Mouse (Mus musculus): ENCODE data around the gene Gtsf1l. TPM values are rescaled to one million over a fixed set of nuclear protein-coding genes. Genes with fewer than 3 reads are reported as not detected.

Gene Gtsf1l
- polyA plus RNA-seq, 1 experiment from 2014 or later = not detected

DNA sequence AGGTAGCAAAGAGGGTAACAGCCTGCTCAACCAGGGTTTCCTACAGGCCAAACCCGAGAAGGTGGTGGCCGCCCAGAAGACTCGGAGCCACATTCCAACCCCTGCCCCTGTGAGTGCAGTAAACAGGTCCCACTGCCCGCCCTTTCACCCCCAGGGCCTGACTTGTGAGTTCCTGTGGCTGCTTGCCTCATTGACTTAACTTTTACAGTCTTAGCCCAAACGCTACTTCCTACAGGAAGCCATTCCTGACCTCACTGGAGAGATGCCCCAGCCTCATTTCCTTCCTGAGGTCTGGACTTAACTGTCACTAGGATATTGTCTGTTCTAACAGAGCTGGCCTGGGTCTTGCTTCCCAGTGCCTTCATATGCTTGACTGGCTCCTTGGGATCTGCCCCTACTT, 5.1 kb downstream of the Gtsf1l start:
- Histone ChIP-seq H3K27ac (replicated peaks) (no peak overlapping the region), H3K4me3 (no peak overlapping the region), H3K27me3 (no peaks in the 10 kb centered on the region), H3K4me1 (replicated peaks) (no peaks in the 10 kb centered on the region), H3K9me3 (no peaks in the 10 kb centered on the region), H3K4me2 (no peak overlapping the region), H3K36me3 (no peaks in the 10 kb centered on the region), H3K9ac (no peak overlapping the region)
- no peak for ATAC-seq (ENCODE audit: low read depth)
- WGBS = 78% methylated on average over 5 of the region's 5 CpGs

DNA sequence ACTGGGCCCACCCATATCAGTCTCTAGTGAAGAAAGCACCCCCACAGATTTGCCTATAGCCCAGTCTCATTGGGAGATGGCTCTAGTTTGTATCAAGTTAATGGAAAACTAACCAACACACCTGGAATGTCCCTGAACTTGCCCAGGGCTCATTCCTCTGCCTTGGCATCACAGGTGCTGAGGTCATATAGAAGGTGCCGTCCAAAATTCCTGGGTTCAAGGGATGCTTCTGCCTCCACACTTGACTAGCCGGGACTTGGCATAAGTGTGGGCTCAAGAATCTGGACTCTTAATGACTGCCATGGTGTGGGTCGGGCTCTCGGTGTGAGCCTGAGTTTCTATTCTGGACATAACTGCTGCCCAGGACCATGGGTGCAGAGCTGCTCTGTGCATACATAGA, 8.6 kb downstream of the Gtsf1l start:
- H3K36me3 ChIP-seq = no peaks in the 10 kb centered on the region
- no peak overlapping the region for H3K9ac ChIP-seq
- WGBS = 93% methylated on average over 4 of the region's 4 CpGs
- ATAC-seq (ENCODE audit: low read depth) = no peak
- H3K4me1 ChIP-seq (replicated peaks) = no peaks in the 10 kb centered on the region
- no peaks in the 10 kb centered on the region for H3K27me3 ChIP-seq
- H3K9me3 ChIP-seq = no peaks in the 10 kb centered on the region
- no peak overlapping the region for H3K27ac ChIP-seq (replicated peaks)
- no peak overlapping the region for H3K4me2 ChIP-seq
- H3K4me3 ChIP-seq = no peak overlapping the region

DNA sequence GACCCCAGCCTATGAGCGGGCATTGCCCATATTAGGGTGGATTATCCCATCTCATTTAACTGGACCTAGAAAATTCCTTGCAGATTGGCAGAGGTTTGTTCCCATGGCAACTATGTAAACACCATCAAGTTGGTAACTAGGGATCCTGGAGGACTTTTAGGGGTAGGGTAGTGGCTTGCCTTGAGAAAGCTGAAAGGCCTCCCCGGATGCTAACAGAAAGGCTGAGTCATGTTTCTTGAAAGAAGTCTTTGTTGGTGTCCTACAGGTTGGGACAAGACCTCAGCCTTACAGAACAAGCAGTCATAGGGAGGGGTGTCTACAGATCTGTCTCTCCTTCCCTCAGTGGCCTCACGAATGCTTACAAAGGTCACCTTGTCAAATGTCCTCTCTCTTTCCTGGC, 12.4 kb downstream of the Gtsf1l start:
- Histone ChIP-seq H3K4me3 (no peak overlapping the region), H3K27me3 (no peaks in the 10 kb centered on the region), H3K36me3 (peaks cover 6% of the 10 kb centered on the region; the same call in 1 of the 2 replicates), H3K4me1 (replicated peaks) (no peaks in the 10 kb centered on the region), H3K9me3 (no peaks in the 10 kb centered on the region), H3K9ac (no peak overlapping the region), H3K27ac (replicated peaks) (no peak overlapping the region), H3K4me2 (no peak overlapping the region)
- 85% methylated on average over 3 of the region's 3 CpGs for WGBS
- no peak for ATAC-seq (ENCODE audit: low read depth)

DNA sequence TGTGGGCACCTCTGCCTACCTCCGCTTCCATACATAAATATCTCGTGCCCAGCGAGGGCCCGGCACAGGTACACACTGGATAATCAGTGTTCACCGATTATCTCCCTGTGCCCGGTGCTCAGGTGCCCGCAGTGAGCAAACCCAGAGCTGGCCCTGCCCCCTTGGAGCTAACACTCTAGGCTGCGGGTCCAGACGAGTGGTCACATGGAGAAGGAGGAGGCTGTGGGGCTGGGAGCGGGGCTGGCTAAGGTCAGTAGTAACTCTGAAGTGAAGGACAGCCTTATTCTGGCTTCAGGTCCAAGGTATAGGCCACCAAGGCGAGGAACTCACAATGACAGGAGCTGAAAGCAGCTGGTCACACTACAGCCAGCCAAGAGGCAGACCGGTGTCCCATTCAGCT, 12.8 kb downstream of the Gtsf1l start:
- no peaks in the 10 kb centered on the region for H3K4me1 ChIP-seq (replicated peaks)
- no peak overlapping the region for H3K9ac ChIP-seq
- no peak overlapping the region for H3K4me2 ChIP-seq
- no peak overlapping the region for H3K4me3 ChIP-seq
- H3K27me3 ChIP-seq = no peaks in the 10 kb centered on the region
- ATAC-seq (ENCODE audit: low read depth) = no peak
- H3K27ac ChIP-seq (replicated peaks) = no peak overlapping the region
- H3K9me3 ChIP-seq = no peaks in the 10 kb centered on the region
- 92% methylated on average over 12 of the region's 12 CpGs for WGBS
- peaks cover 6% of the 10 kb centered on the region; the same call in 1 of the 2 replicates for H3K36me3 ChIP-seq

DNA sequence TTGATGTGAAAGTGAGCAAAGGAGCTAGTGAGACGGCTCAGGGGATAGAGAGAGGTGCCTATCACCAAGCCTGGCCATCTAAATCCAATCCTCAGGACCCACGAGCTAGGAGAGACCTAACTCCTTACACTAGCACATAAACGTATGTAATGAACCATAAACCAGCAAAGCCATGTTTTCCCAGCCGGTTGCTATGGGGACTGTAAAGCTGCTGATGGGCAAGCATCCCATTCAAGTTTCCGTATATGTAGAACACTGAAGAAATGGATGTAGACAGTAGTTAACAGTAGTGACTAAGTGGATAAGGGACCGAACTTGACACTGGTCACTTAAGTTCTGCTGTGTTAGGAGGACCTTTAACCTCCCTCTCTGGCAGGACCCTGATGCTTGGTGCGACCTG, 13.6 kb downstream of the Gtsf1l start:
- no peak for ATAC-seq (ENCODE audit: low read depth)
- H3K27ac ChIP-seq (replicated peaks) = no peak overlapping the region
- 81% methylated on average over 7 of the region's 7 CpGs for WGBS
- H3K9ac ChIP-seq = no peak overlapping the region
- no peak overlapping the region for H3K4me2 ChIP-seq
- H3K4me3 ChIP-seq = no peak overlapping the region
- H3K27me3 ChIP-seq = no peaks in the 10 kb centered on the region
- peaks cover 6% of the 10 kb centered on the region; the same call in 1 of the 2 replicates for H3K36me3 ChIP-seq
- H3K4me1 ChIP-seq (replicated peaks) = no peaks in the 10 kb centered on the region
- no peaks in the 10 kb centered on the region for H3K9me3 ChIP-seq

DNA sequence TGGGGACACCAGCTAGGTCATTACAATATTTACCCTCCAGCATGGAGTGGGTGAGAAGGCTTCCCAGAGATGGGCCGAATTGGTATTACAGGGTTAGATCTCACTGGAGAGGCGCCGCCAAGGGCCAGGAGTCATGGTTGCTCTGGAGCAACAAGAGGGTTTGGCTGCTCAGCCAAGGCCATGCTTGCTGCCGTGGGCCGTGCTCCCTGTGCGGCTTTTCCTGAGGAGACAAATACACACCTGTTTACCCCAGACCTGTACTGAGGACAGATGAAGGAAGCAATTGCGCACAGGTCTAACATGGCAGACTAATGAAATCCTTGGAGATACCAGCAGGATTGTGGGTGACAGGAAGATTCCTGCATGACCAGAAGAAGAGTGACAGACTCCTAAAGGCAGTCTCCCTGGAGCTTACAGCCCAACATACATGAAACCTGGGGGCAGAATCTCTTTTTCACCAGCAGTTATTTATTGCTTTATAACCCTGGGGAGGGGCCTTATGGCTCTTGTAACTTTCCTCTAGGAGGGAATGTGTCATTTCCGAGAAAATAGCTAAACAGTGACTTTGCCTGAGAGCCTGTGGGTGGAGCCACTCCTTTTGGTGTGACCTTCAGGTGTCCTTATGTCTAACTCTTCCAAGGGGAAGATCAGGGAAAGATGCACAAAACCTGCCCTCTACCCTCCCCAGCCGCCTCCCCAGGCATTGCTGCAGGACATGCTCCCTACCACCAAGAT, 14.5 kb downstream of the Gtsf1l start:
- H3K4me2 ChIP-seq = no peak overlapping the region
- H3K4me3 ChIP-seq = no peak overlapping the region
- 81% methylated on average over 9 of the region's 9 CpGs for WGBS
- H3K4me1 ChIP-seq (replicated peaks) = no peaks in the 10 kb centered on the region
- no peak overlapping the region for H3K27ac ChIP-seq (replicated peaks)
- H3K36me3 ChIP-seq = peaks cover 6% of the 10 kb centered on the region; the same call in 1 of the 2 replicates
- H3K9me3 ChIP-seq = no peaks in the 10 kb centered on the region
- ATAC-seq (ENCODE audit: low read depth) = no peak
- H3K27me3 ChIP-seq = no peaks in the 10 kb centered on the region
- no peak overlapping the region for H3K9ac ChIP-seq

DNA sequence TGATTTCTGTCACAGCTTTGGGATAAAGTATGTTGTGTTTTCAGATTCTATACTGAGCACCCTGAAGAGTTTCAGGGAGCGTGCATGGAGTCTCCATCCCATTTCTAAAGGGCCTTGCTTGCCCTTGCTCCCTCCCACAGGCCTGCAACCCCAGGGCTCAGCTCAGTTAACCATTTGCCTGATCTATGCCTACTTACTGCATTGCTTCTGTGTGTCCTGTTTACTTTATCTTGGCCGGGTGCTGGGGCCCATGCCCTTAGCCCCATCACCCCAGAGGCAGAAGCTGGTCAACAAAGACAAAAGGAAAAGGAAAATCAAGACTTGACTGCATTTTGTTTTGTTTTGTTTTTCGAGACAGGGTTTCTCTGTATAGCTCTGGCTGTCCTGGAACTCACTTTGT, 16.1 kb downstream of the Gtsf1l start:
- Histone ChIP-seq H3K27ac (replicated peaks) (no peak overlapping the region), H3K9ac (no peak overlapping the region), H3K27me3 (no peaks in the 10 kb centered on the region), H3K36me3 (peaks cover 6% of the 10 kb centered on the region; the same call in 1 of the 2 replicates), H3K4me3 (no peak overlapping the region), H3K4me2 (no peak overlapping the region), H3K9me3 (no peaks in the 10 kb centered on the region), H3K4me1 (replicated peaks) (no peaks in the 10 kb centered on the region)
- ATAC-seq (ENCODE audit: low read depth) = no peak
- 84% methylated on average over 3 of the region's 3 CpGs for WGBS

DNA sequence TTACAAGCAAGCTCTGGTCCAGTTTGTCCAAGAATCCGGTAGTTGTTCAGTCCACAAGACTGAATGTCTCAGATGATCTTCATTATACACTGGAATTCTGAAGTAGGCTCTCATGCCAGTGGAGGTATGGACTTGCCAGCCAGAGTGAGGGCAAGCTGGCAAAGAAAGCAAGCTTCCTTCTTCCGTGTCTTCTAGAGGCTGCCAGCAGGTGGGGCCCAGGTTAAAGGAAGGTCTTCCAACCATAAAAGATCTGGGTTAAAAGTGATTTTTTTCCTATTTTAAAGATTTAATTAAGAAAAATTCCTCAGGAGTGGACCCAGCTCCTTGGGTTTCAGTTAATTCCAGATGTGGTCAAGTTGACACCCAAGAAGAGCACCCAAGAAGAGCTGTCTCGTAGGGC, 17.4 kb downstream of the Gtsf1l start:
- Histone ChIP-seq H3K4me2 (no peak overlapping the region), H3K27me3 (no peaks in the 10 kb centered on the region), H3K9ac (no peak overlapping the region), H3K9me3 (no peaks in the 10 kb centered on the region), H3K36me3 (peaks cover 6% of the 10 kb centered on the region; the same call in 1 of the 2 replicates), H3K4me3 (no peak overlapping the region), H3K27ac (replicated peaks) (no peak overlapping the region), H3K4me1 (replicated peaks) (no peaks in the 10 kb centered on the region)
- no peak for ATAC-seq (ENCODE audit: low read depth)
- WGBS = 89% methylated on average over 3 of the region's 3 CpGs

DNA sequence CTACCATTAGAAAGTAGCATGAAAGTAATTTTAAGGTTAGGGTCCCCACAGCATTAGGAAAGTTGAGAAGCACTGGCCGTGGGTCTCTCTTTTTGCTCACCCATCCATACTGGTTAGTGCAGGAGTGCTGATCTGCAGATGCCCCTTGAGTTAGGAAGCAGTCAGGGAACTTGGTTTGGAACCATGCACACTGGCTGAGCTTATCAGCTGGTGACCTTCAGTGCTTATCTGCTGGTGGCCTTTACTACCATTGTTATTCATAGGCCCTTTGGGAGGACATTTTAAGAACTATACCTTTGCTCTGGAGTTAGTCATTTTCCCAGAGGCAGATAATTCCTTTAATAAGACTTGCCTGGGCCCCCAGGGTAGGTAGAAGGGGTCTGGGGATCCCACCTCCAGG, 20.4 kb downstream of the Gtsf1l start:
- H3K4me2 ChIP-seq = no peak overlapping the region
- H3K36me3 ChIP-seq = no peaks in the 10 kb centered on the region
- ATAC-seq (ENCODE audit: low read depth) = no peak
- H3K4me3 ChIP-seq = no peak overlapping the region
- H3K27me3 ChIP-seq = no peaks in the 10 kb centered on the region
- no peak overlapping the region for H3K27ac ChIP-seq (replicated peaks)
- 84% methylated on average over 1 of the region's 1 CpGs for WGBS
- no peak overlapping the region for H3K9ac ChIP-seq
- no peaks in the 10 kb centered on the region for H3K9me3 ChIP-seq
- no peaks in the 10 kb centered on the region for H3K4me1 ChIP-seq (replicated peaks)

DNA sequence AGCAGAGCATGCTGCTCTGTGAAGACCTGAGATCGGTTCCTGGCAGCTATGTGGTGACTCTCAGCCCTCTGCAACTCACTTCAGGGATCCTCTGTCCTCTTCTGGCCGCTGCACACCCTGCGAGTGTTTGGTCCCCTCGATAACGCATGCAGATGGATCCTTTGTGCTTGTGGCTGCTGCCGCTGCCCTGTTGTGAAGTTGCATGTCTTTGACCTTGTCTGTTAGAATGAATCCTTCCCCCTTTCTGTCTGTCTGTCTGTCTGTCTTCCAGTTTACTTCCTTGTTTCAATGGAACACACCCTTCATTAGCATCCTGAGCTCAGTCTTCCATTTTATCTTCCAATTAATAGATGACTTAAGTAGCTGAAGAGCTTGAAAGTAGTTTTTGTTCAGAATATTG, 21.3 kb downstream of the Gtsf1l start:
- WGBS = 90% methylated on average over 6 of the region's 6 CpGs
- no peak overlapping the region for H3K27ac ChIP-seq (replicated peaks)
- no peak overlapping the region for H3K9ac ChIP-seq
- no peaks in the 10 kb centered on the region for H3K36me3 ChIP-seq
- no peaks in the 10 kb centered on the region for H3K4me1 ChIP-seq (replicated peaks)
- no peaks in the 10 kb centered on the region for H3K27me3 ChIP-seq
- no peak overlapping the region for H3K4me3 ChIP-seq
- H3K4me2 ChIP-seq = no peak overlapping the region
- no peaks in the 10 kb centered on the region for H3K9me3 ChIP-seq
- no peak for ATAC-seq (ENCODE audit: low read depth)

DNA sequence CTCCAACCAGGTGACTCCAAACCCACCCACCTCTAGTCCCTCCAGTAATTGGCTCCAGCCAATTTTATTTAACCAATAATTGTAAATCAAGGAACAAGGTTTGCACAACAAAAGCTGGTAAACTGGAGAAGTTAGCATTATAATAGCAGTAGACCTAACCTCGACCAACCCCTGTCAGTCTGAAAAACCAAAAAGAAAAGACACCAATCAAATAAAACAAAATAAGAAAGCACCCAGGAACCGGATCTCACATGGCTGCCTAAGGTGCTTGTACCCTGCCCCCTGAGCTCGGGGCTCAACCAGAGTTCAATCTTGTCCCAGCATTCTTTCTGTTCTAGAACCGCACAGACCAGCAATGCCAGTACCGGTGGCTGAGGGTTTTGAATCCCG, 25.5 kb downstream of the Gtsf1l start:
- no peak overlapping the region for H3K4me3 ChIP-seq
- no peak for ATAC-seq (ENCODE audit: low read depth)
- no peaks in the 10 kb centered on the region for H3K4me1 ChIP-seq (replicated peaks)
- H3K27ac ChIP-seq (replicated peaks) = no peak overlapping the region
- 48% methylated on average over 6 of the region's 6 CpGs for WGBS
- H3K36me3 ChIP-seq = no peaks in the 10 kb centered on the region
- H3K4me2 ChIP-seq = no peak overlapping the region
- no peaks in the 10 kb centered on the region for H3K9me3 ChIP-seq
- no peaks in the 10 kb centered on the region for H3K27me3 ChIP-seq
- no peak overlapping the region for H3K9ac ChIP-seq

DNA sequence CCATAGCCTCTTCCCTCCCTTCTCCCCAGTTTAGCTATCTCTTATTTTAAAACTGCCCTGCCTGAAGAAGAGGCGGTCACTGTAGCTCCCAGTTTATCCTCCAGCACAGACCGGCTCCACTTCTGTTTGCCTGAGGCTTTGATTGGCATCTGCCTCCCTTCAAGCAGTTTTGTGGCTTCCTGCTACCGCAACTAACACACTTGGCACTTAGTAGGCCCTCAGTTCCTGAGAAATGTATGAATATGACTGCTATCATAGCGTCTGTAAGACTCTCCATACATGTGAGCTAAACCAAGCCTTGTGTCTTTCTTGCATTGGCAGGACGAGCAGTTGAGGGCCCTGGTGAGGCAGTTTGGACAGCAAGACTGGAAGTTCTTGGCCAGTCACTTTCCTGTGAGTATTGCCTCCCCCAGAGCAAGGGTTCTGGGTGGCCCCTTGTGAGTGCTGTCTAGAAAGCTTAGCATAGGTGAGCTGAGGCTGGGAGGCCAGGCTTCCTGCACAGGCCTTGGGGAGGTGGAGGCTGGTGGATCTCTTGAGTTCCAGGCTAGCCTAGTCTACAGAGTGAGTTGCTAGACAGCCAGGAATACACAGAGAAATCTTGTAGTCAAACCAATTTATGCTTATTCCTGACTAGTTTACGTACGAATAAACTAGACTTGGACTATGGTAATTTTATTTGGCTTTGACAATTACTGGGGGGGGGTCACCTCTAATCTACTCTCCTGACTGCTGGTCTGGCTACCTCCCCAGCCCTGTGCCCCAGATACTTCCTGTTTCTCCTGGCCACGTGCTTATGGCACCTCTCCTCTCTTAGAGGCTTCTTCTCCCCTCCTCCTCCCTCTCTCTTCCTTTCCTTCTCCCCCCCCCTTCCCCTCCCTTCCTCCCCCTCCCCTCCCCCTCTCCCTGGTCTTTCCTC, 26.2 kb downstream of the Gtsf1l start:
- Histone ChIP-seq H3K36me3 (no peaks in the 10 kb centered on the region), H3K4me2 (no peak overlapping the region), H3K9ac (no peak overlapping the region), H3K4me1 (replicated peaks) (no peaks in the 10 kb centered on the region), H3K9me3 (no peaks in the 10 kb centered on the region), H3K4me3 (no peak overlapping the region), H3K27me3 (no peaks in the 10 kb centered on the region), H3K27ac (replicated peaks) (no peak overlapping the region)
- 85% methylated on average over 8 of the region's 8 CpGs for WGBS
- no peak for ATAC-seq (ENCODE audit: low read depth)
